Mouse (Mus musculus): ENCODE data around the gene 0610009B22Rik. TPM values are rescaled to one million over a fixed set of nuclear protein-coding genes. Genes with fewer than 3 reads are reported as not detected.

0610009B22Rik gene
- polyA plus RNA-seq, 1 experiment from 2014 or later = 45.2 TPM

DNA sequence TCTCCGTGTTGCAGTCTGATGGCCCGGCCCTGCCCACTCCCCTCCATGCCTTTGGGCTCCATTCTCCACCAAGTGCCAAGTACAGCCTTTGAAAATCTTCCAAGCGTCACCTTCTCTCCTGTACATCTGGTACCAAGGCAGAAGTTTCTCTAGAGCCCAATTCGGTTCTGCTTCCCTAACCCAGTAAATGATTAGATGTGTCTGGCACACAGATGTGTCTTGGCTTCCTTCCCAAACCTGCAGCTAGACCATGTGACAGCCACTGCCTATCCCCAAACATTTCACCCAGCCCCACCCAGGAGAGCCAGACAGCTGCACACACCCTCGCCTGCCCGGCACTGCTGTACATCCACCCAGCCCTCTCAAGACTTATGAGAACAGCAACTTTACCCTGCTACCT, 30.0 kb downstream of the 0610009B22Rik start:
- Histone ChIP-seq H3K4me3 (replicated peaks) (no peak overlapping the region), H3K4me1 (replicated peaks) (peaks cover 9% of the 10 kb centered on the region), H3K4me2 (no peak overlapping the region), H3K27me3 (0 out of 2 replicates have a peak, but pooled peaks cover 3% of the 10 kb centered on the region), H3K9ac (no peak overlapping the region), H3K9me3 (replicated peaks) (no peaks in the 10 kb centered on the region), H3K36me3 (no peaks in the 10 kb centered on the region), H3K27ac (no peak overlapping the region)
- WGBS (ENCODE audit: insufficient replicate concordance) = 53% methylated on average over 6 of the region's 6 CpGs
- DNase-seq (no peak), ATAC-seq (ENCODE audit: low read depth) (peak; percentile 51; the same call in 1 of the 2 replicates)

DNA sequence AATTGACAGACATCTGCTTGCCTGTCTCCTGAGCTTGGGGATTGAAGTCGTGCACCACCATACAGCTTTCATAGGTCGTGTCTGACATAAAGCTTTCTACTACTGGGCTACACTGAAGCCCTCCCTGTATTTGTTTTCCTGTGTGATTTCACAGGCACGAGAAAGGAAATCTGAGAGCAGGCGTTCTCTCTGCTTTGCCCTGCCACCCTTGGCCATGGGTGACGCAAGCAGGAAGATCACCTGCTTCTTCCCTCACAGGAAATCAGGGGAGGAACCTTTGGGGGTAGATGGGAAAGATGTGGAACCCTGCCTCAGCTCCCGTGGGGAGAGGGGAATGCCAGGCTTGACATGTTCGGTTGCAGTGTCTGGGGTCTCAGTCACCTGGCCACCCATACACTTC, 30.4 kb downstream of the 0610009B22Rik start:
- DNase-seq (no peak), ATAC-seq (ENCODE audit: low read depth) (no peak)
- H3K27me3 ChIP-seq = 0 out of 2 replicates have a peak, but pooled peaks cover 5% of the 10 kb centered on the region
- no peak overlapping the region for H3K4me3 ChIP-seq (replicated peaks)
- 52% methylated on average over 7 of the region's 7 CpGs for WGBS (ENCODE audit: insufficient replicate concordance)
- no peaks in the 10 kb centered on the region for H3K9me3 ChIP-seq (replicated peaks)
- peaks cover 9% of the 10 kb centered on the region for H3K4me1 ChIP-seq (replicated peaks)
- H3K36me3 ChIP-seq = no peaks in the 10 kb centered on the region
- no peak overlapping the region for H3K9ac ChIP-seq
- no peak overlapping the region for H3K27ac ChIP-seq
- H3K4me2 ChIP-seq = no peak overlapping the region

DNA sequence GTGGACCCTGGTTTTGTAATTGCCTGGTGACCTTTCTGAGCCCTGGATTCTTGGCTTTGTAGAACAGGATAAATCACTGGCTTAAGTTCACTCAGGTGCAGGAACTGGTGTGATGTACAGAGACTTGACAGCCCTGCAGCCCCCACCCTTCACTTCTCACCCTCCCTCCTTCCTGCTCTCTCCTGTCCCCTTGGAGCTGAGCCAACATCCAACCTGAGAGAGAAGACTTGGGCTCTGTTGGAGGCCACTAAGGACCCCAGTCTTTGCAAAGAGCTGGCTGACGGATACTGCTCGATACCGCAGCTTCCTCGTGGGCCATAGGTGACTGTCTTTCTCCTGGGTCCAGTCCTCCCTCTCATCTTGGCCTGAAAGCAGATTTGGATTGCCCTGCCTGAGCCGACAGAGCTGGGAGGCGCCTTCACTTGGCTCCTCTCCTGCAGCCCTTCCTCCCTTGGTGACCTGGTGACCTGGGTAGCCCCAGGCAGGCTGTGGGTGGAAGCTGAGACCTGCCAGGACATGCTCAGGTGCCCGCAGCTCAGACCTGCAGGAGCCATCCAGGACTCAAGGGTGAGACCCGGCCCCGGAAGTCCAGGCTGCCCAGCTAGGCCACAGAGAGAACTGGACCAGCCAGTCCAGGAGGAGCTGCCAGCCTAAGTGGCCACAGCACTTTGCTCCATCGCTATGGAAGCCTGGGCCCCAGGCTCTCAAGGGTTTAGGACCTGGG, 31.7 kb downstream of the 0610009B22Rik start:
- ATAC-seq (ENCODE audit: low read depth) (no peak), DNase-seq (no peak)
- 72% methylated on average over 10 of the region's 10 CpGs for WGBS (ENCODE audit: insufficient replicate concordance)
- Histone ChIP-seq H3K9ac (no peak overlapping the region), H3K27me3 (peaks cover 13% of the 10 kb centered on the region), H3K9me3 (replicated peaks) (no peaks in the 10 kb centered on the region), H3K4me1 (replicated peaks) (peaks cover 9% of the 10 kb centered on the region), H3K36me3 (no peaks in the 10 kb centered on the region), H3K4me3 (replicated peaks) (no peak overlapping the region), H3K27ac (no peak overlapping the region), H3K4me2 (no peak overlapping the region)

DNA sequence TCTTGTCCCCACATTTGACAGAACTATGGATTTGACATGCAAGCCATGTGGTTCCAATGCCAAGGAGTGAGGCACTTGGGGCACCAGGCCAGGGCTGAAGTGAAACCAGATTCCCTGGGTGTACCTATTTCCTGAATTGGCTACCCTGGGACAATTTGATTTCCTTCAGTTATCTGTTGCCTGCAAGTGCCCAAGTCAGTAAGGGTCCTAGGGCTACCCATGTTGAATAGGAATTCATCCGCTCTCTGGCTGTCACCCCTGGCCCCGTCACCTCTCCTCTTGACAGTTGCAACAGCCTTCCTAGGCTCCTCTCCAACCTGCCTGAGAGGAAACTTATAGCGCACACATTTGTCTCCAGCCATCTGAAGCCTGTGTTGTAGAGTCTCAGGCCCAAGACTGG, 33.8 kb downstream of the 0610009B22Rik start:
- DNase-seq (no peak), ATAC-seq (ENCODE audit: low read depth) (no peak)
- 87% methylated on average over 3 of the region's 3 CpGs for WGBS (ENCODE audit: insufficient replicate concordance)
- Histone ChIP-seq H3K4me1 (replicated peaks) (peaks cover 23% of the 10 kb centered on the region), H3K36me3 (no peaks in the 10 kb centered on the region), H3K27me3 (peaks cover 34% of the 10 kb centered on the region), H3K9ac (no peak overlapping the region), H3K9me3 (replicated peaks) (no peaks in the 10 kb centered on the region), H3K4me2 (no peak overlapping the region), H3K27ac (no peak overlapping the region), H3K4me3 (replicated peaks) (no peak overlapping the region)

DNA sequence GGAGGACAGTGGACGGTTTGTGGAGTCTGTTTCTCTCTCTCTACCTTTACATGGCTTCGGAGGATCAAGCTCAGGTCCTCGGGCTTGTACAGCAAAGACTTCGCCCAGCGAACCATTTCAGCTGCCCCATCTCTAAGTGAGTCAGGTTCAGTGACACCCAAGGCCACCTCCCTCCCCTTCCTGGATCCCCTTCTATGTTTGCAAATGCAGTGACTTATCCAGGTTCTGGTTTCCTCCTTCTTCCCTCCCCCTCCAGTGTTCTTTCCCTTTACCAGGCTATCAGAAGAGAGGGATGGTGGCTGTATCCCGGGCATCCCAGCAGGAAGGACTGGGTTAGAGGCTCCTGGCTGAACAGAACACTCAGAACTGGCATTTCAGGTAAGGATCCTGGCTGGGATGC, 34.9 kb downstream of the 0610009B22Rik start:
- Histone ChIP-seq H3K4me2 (no peak overlapping the region), H3K36me3 (no peaks in the 10 kb centered on the region), H3K4me3 (replicated peaks) (no peak overlapping the region), H3K9ac (no peak overlapping the region), H3K9me3 (replicated peaks) (no peaks in the 10 kb centered on the region), H3K27ac (no peak overlapping the region), H3K27me3 (peaks cover 45% of the 10 kb centered on the region), H3K4me1 (replicated peaks) (peaks cover 29% of the 10 kb centered on the region)
- 76% methylated on average over 6 of the region's 6 CpGs for WGBS (ENCODE audit: insufficient replicate concordance)
- DNase-seq (no peak), ATAC-seq (ENCODE audit: low read depth) (no peak)

DNA sequence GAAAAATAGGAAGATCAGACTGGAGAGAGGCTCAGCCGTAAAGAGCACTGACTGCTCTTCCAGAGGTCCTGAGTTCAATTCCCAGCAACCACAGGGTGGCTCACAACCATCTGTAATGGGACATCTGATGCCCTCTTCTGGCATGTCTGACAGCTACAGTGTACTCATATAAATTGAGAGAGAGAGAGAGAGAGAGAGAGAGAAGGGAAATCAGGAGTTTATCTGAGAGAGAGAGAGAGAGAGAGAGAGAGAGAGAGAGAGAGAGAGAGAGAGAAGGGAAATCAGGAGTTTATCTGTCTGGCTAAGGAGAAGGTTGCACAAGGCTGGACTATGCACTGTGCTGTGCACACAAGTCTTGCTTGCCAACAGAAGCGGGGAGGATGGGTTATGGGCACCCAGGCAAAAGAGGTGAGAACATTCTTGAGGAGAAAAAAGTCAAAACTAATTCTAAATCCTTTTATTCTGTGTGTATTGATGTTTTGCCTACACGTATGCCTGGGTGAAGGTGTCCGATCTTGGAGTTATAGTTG, 35.7 kb downstream of the 0610009B22Rik start:
- no peak for DNase-seq
- no peak for ATAC-seq (ENCODE audit: low read depth)

DNA sequence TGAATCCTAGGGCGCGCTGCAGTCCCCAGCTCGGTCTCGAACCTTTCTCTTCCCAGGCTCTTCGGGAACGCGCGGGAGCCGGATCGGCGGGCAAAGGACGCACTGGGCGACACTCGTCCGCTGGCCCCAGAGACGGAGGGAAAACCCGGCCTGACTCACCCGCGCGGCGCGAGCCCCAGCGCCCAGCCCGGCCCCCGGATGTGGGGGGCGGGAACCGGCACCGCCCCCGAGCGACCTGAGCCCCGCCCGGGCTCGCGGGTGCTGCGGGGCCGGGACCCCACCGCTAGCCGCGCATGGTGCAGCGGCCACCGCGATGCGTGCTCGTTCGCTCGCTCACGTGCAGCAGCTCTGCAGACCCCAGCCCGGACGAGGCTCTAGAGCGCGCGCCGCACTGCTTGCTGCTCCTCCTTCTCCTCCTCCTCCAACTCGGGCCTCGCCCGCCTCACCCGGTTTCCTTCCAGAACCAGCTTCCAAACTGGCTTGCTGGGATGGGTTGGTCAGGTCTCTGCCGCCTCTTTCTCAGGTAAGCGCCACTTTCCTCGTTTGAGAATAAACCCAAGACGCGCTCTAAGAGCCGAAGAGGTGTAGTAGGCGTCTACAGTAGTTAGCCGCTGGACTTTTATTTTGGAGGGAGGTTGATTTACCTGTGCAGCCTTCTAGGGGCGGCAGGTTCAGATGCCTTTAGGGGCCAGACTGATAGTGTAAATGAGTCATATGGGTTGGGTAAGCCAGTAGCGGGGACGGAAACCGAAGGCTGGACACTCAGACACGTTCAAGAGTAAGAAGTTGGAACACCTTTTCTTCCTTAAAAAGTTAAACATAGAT, 37.8 kb downstream of the 0610009B22Rik start, which contains the start of the genes N4bp3 and D930048N14Rik:
TSS of gene N4bp3 (minus strand) at position 152 of the 825 bp plus-strand sequence.
TSS of gene D930048N14Rik (plus strand) at position 264 of the 825 bp plus-strand sequence.
- peaks cover 35% of the 10 kb centered on the region for H3K4me1 ChIP-seq (replicated peaks)
- H3K27me3 ChIP-seq = peaks cover 54% of the 10 kb centered on the region
- no peaks in the 10 kb centered on the region for H3K9me3 ChIP-seq (replicated peaks)
- peak within 1 kb of the TSS; percentile 66 for H3K4me3 ChIP-seq (replicated peaks)
- peak; percentile 30 for DNase-seq
- no peaks in the 10 kb centered on the region for H3K36me3 ChIP-seq
- no peak within 1 kb of the TSS for H3K27ac ChIP-seq
- H3K4me2 ChIP-seq = peak within 1 kb of the TSS; percentile 81
- under 1% methylated on average over 70 of the region's 70 CpGs for WGBS (ENCODE audit: insufficient replicate concordance)
- ATAC-seq (ENCODE audit: low read depth) = peak; percentile 57
- peak within 1 kb of the TSS; percentile 68 for H3K9ac ChIP-seq

More for the DNA sequence above, 35.7 kb downstream of the 0610009B22Rik start:
- Histone ChIP-seq H3K4me2 (no peak overlapping the region), H3K27ac (no peak overlapping the region), H3K9ac (no peak overlapping the region), H3K4me3 (replicated peaks) (no peak overlapping the region), H3K9me3 (replicated peaks) (no peaks in the 10 kb centered on the region), H3K27me3 (peaks cover 52% of the 10 kb centered on the region), H3K36me3 (no peaks in the 10 kb centered on the region), H3K4me1 (replicated peaks) (peaks cover 26% of the 10 kb centered on the region)
- WGBS (ENCODE audit: insufficient replicate concordance) = 69% methylated on average over 4 of the region's 4 CpGs

DNA sequence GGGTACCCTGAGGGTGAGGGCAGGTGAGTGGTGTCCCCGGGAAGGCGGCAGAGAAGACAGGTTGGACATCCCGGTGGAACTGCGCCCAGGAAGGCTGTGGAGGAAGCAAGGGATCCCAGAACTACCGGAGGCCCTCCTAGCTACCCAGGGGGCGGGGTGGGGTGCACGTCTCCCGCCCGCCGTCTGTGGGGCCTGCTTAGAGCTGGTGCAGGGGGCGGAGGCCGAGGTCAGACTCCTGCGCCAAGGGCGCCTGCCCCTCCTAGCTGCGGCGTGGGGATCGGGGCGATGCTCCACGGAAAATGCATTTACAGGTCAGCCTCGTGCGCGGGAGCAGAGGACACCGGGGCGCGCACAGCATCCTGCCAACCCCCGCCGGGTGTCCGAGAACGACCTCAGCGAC, 38.4 kb downstream of the 0610009B22Rik start:
- peak; percentile 36 for ATAC-seq (ENCODE audit: low read depth)
- Histone ChIP-seq H3K4me3 (replicated peaks) (peak overlapping the region; percentile 66), H3K36me3 (no peaks in the 10 kb centered on the region), H3K9me3 (replicated peaks) (no peaks in the 10 kb centered on the region), H3K27me3 (peaks cover 57% of the 10 kb centered on the region), H3K27ac (no peak overlapping the region), H3K4me1 (replicated peaks) (peaks cover 35% of the 10 kb centered on the region), H3K4me2 (peak overlapping the region; percentile 81), H3K9ac (peak overlapping the region; percentile 68)
- no peak for DNase-seq
- WGBS (ENCODE audit: insufficient replicate concordance) = under 1% methylated on average over 30 of the region's 30 CpGs

DNA sequence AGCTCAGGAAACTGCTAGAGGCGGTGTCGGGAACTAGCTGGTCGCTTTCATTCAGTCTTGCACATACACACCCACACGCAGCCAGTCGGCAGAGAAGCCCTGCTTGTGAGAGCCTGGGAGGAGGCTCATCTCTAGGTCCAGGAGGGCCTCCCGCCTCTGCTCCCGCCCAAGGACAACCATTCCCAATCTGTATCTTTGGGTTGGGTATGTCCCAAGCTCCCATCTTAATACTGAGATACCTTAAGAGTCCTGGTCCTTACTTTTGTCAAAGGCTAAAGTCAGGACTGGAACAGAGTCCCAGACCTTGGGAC, 38.8 kb downstream of the 0610009B22Rik start:
- H3K27ac ChIP-seq = no peak overlapping the region
- peaks cover 58% of the 10 kb centered on the region for H3K27me3 ChIP-seq
- 8% methylated on average over 7 of the region's 7 CpGs for WGBS (ENCODE audit: insufficient replicate concordance)
- peak overlapping the region; percentile 68 for H3K9ac ChIP-seq
- ATAC-seq (ENCODE audit: low read depth) (no peak), DNase-seq (no peak)
- H3K4me2 ChIP-seq = peak overlapping the region; percentile 81
- peak overlapping the region; percentile 66 for H3K4me3 ChIP-seq (replicated peaks)
- H3K9me3 ChIP-seq (replicated peaks) = no peaks in the 10 kb centered on the region
- H3K36me3 ChIP-seq = 0 out of 2 replicates have a peak, but pooled peaks cover 2% of the 10 kb centered on the region
- peaks cover 35% of the 10 kb centered on the region for H3K4me1 ChIP-seq (replicated peaks)

DNA sequence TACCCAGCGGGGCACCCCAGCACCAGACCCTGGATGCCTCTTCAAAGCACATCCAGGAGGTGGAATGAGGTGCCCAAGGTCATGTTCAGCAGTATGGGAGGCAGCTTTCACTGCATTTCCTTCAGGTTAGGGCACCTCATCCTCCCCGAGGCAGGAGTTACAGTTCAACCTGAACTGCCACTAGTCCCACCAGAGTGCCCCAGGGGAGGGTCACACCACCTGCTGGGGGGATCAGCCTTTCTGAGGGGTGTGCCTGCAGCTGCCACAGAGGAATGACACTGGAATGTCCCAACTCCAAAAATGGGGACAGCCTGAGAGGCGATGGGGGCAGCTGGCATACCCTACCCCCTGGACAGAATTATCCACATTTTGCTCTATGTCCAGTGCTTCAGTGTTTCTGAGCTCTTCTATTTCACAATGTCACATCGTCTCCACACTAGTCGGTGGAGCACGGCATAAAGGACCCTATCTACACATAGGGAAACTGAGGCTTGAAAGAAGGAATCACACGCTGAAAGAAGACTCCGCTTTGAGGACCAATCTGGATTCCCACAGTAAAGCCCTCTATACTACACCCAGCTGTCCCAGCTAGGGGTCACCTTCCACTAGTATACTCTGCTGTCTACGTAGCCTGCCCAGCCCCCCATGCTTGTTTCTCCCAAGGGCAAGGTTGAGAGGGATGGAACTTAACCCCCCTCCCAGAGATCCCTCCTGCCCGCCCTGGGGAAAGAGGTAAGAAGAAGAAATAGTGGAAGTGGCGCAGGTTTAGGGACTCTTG, 39.4 kb downstream of the 0610009B22Rik start:
- H3K27ac ChIP-seq = no peak overlapping the region
- H3K36me3 ChIP-seq = 0 out of 2 replicates have a peak, but pooled peaks cover 3% of the 10 kb centered on the region
- ATAC-seq (ENCODE audit: low read depth) (no peak), DNase-seq (no peak)
- peak overlapping the region; percentile 66 for H3K4me3 ChIP-seq (replicated peaks)
- H3K4me1 ChIP-seq (replicated peaks) = peaks cover 35% of the 10 kb centered on the region
- no peaks in the 10 kb centered on the region for H3K9me3 ChIP-seq (replicated peaks)
- peak overlapping the region; percentile 81 for H3K4me2 ChIP-seq
- 32% methylated on average over 11 of the region's 11 CpGs for WGBS (ENCODE audit: insufficient replicate concordance)
- H3K9ac ChIP-seq = peak overlapping the region; percentile 68; the same call in 1 of the 2 replicates
- H3K27me3 ChIP-seq = peaks cover 58% of the 10 kb centered on the region
